Mouse (Mus musculus): ENCODE data around the gene Slc25a44. TPM values are rescaled to one million over a fixed set of nuclear protein-coding genes. Genes with fewer than 3 reads are reported as not detected.

Slc25a44 gene
- polyA plus RNA-seq, 1 experiment from 2014 or later: 18.3 TPM

GRCm38 (mm10) chr3:88449395-88450023 is 24.6 kb upstream of the Slc25a44 start:
- Histone ChIP-seq H3K36me3 (no peaks in the 10 kb centered on the region), H3K27ac (peak overlapping the region; percentile 63; the same call in 1 of the 2 replicates), H3K9ac (peak overlapping the region; percentile 46), H3K9me3 (no peaks in the 10 kb centered on the region), H3K4me2 (replicated peaks) (peak overlapping the region; percentile 59), H3K27me3 (0 out of 2 replicates have a peak, but pooled peaks cover 4% of the 10 kb centered on the region), H3K4me1 (peaks cover 10% of the 10 kb centered on the region), H3K4me3 (peak overlapping the region; percentile 37)
- ATAC-seq (ENCODE audit: low FRiP score, low read depth): peak; percentile 88
- 5% methylated on average over 21 of the region's 21 CpGs for WGBS

GRCm38 (mm10) chr3:88448443-88448842 is 23.5 kb upstream of the Slc25a44 start:
- Histone ChIP-seq H3K27me3 (0 out of 2 replicates have a peak, but pooled peaks cover 1% of the 10 kb centered on the region), H3K4me3 (no peak overlapping the region), H3K9ac (no peak overlapping the region), H3K4me1 (peaks cover 10% of the 10 kb centered on the region), H3K36me3 (no peaks in the 10 kb centered on the region), H3K4me2 (replicated peaks) (no peak overlapping the region), H3K27ac (no peak overlapping the region), H3K9me3 (no peaks in the 10 kb centered on the region)
- 87% methylated on average over 8 of the region's 8 CpGs for WGBS
- ATAC-seq (ENCODE audit: low FRiP score, low read depth): no peak

DNA sequence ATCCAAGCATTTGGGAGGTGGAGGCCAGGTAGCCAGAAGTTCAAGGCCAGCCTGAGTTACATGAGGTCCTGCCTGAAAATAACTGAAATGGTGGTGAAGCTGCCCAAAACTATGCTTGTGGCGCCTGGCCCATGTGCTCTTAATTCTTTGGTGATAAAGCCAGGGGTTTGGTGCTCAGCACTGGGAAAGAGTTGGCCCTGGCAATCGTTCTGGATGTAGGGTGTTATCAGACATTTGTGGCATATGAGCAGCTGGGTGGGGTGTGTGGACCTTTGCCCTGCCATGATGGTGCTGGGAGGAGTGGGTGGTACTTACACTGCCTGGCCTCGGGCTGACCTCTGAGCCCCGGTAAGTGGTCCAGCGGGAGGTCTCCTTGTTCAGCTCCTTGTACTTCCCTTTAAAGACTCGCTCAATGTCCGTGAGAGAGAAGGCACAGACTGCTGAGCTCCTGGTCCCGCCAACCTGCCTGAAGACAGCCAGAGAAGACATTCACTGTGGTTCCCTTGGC is 22.8 kb upstream of the Slc25a44 start:
- no peaks in the 10 kb centered on the region for H3K9me3 ChIP-seq
- H3K9ac ChIP-seq: no peak overlapping the region
- H3K27ac ChIP-seq: no peak overlapping the region; the same call in 1 of the 2 replicates
- peaks cover 10% of the 10 kb centered on the region for H3K4me1 ChIP-seq
- 66% methylated on average over 8 of the region's 8 CpGs for WGBS
- ATAC-seq (ENCODE audit: low FRiP score, low read depth): no peak
- H3K4me3 ChIP-seq: no peak overlapping the region
- H3K27me3 ChIP-seq: no peaks in the 10 kb centered on the region
- H3K36me3 ChIP-seq: no peaks in the 10 kb centered on the region
- no peak overlapping the region for H3K4me2 ChIP-seq (replicated peaks)

- ATAC-seq (ENCODE audit: low FRiP score, low read depth): no peak
These were observed 21.7 kb upstream of the Slc25a44 start for GRCm38 (mm10) chr3:88446471-88447123.

DNA sequence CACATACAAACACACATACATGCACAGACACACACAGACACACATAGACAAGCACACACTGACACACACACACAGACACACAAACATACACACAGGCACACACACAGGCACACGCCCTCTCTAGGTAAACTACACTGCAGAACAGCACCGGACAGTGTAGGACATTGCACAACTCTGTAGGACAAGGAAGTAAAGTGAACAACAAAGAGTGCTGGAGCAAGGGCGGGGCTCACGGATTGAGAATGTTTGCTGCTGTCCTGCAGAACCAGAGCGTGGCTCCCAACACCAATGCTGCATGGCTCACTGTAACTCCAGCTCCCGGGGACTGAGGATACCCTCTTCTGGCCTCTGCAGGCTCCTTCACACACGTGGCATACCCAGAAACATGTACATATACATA is 17.9 kb upstream of the Slc25a44 start:
- H3K27me3 ChIP-seq: no peaks in the 10 kb centered on the region
- no peak overlapping the region for H3K9ac ChIP-seq
- 71% methylated on average over 7 of the region's 7 CpGs for WGBS
- H3K27ac ChIP-seq: no peak overlapping the region
- no peak for ATAC-seq (ENCODE audit: low FRiP score, low read depth)
- 0 out of 2 replicates have a peak, but pooled peaks cover 3% of the 10 kb centered on the region for H3K36me3 ChIP-seq
- no peaks in the 10 kb centered on the region for H3K9me3 ChIP-seq
- H3K4me3 ChIP-seq: no peak overlapping the region
- peaks cover 20% of the 10 kb centered on the region for H3K4me1 ChIP-seq
- H3K4me2 ChIP-seq (replicated peaks): no peak overlapping the region

More at GRCm38 (mm10) chr3:88446471-88447123, 21.7 kb upstream of the Slc25a44 start:
- Histone ChIP-seq H3K27me3 (no peaks in the 10 kb centered on the region), H3K27ac (no peak overlapping the region), H3K4me2 (replicated peaks) (no peak overlapping the region), H3K9me3 (no peaks in the 10 kb centered on the region), H3K36me3 (no peaks in the 10 kb centered on the region), H3K4me3 (no peak overlapping the region), H3K4me1 (peaks cover 10% of the 10 kb centered on the region), H3K9ac (no peak overlapping the region)
- 74% methylated on average over 8 of the region's 8 CpGs for WGBS

GRCm38 (mm10) chr3:88442488-88442887 is 17.5 kb upstream of the Slc25a44 start:
- ATAC-seq (ENCODE audit: low FRiP score, low read depth): no peak
- H3K4me3 ChIP-seq: no peak overlapping the region
- no peaks in the 10 kb centered on the region for H3K27me3 ChIP-seq
- peaks cover 23% of the 10 kb centered on the region for H3K4me1 ChIP-seq
- H3K36me3 ChIP-seq: 0 out of 2 replicates have a peak, but pooled peaks cover 3% of the 10 kb centered on the region
- no peak overlapping the region for H3K27ac ChIP-seq
- H3K9me3 ChIP-seq: no peaks in the 10 kb centered on the region
- H3K9ac ChIP-seq: no peak overlapping the region
- no peak overlapping the region for H3K4me2 ChIP-seq (replicated peaks)
- WGBS: 80% methylated on average over 12 of the region's 12 CpGs

- ATAC-seq (ENCODE audit: low FRiP score, low read depth): 0 out of 2 replicates have a peak, but pooled peaks have one; percentile 10
- Histone ChIP-seq H3K27ac (no peak overlapping the region), H3K9ac (no peak overlapping the region), H3K27me3 (no peaks in the 10 kb centered on the region), H3K9me3 (no peaks in the 10 kb centered on the region), H3K4me3 (peak overlapping the region; percentile 7; the same call in 1 of the 2 replicates), H3K36me3 (0 out of 2 replicates have a peak, but pooled peaks cover 3% of the 10 kb centered on the region), H3K4me2 (replicated peaks) (peak overlapping the region; percentile 47), H3K4me1 (peaks cover 34% of the 10 kb centered on the region)
- 20% methylated on average over 27 of the region's 27 CpGs for WGBS
These were observed 15.8 kb upstream of the Slc25a44 start for GRCm38 (mm10) chr3:88440500-88441381.

DNA sequence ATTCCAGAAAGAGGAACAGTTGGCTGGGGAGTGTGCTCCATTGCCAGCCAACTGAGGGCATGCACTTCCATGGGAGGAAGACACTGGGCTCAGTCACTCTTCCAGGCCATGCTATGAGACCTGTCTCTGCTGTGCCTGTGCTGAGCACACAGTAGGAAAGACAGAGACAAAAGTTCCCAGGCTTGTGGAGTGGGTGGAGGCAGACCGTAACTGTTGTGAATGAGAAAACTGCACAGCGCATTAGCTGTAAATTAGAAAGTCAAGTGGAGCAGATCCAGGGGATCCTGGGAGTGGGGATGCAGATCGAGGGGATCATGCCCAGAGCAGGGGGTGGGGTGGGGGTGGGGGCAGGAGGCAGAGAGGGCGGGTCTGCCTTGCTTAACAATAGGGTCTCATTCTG is 14.6 kb upstream of the Slc25a44 start:
- ATAC-seq (ENCODE audit: low FRiP score, low read depth): no peak
- H3K9me3 ChIP-seq: no peaks in the 10 kb centered on the region
- no peak overlapping the region for H3K27ac ChIP-seq
- peaks cover 34% of the 10 kb centered on the region for H3K4me1 ChIP-seq
- H3K4me2 ChIP-seq (replicated peaks): no peak overlapping the region
- 0 out of 2 replicates have a peak, but pooled peaks cover 3% of the 10 kb centered on the region for H3K36me3 ChIP-seq
- WGBS: 61% methylated on average over 4 of the region's 4 CpGs
- no peak overlapping the region for H3K4me3 ChIP-seq
- no peak overlapping the region for H3K9ac ChIP-seq
- no peaks in the 10 kb centered on the region for H3K27me3 ChIP-seq

- peak overlapping the region; percentile 64 for H3K4me2 ChIP-seq (replicated peaks)
- H3K4me3 ChIP-seq: peak overlapping the region; percentile 35
- 0 out of 2 replicates have a peak overlapping the region, but pooled peaks have one; percentile 19 for H3K9ac ChIP-seq
- no peak overlapping the region for H3K27ac ChIP-seq
- 75% methylated on average over 10 of the region's 10 CpGs for WGBS
- 0 out of 2 replicates have a peak, but pooled peaks cover 3% of the 10 kb centered on the region for H3K36me3 ChIP-seq
- peaks cover 34% of the 10 kb centered on the region for H3K4me1 ChIP-seq
- no peak for ATAC-seq (ENCODE audit: low FRiP score, low read depth)
- H3K9me3 ChIP-seq: no peaks in the 10 kb centered on the region
- no peaks in the 10 kb centered on the region for H3K27me3 ChIP-seq
These were observed 12.5 kb upstream of the Slc25a44 start for GRCm38 (mm10) chr3:88437454-88437853.

GRCm38 (mm10) chr3:88436395-88437201 is 11.7 kb upstream of the Slc25a44 start:
- Histone ChIP-seq H3K4me1 (peaks cover 34% of the 10 kb centered on the region), H3K9ac (peak overlapping the region; percentile 54), H3K4me3 (peak overlapping the region; percentile 35), H3K36me3 (0 out of 2 replicates have a peak, but pooled peaks cover 3% of the 10 kb centered on the region), H3K27ac (peak overlapping the region; percentile 22; the same call in 1 of the 2 replicates), H3K4me2 (replicated peaks) (peak overlapping the region; percentile 64), H3K27me3 (no peaks in the 10 kb centered on the region), H3K9me3 (no peaks in the 10 kb centered on the region)
- ATAC-seq (ENCODE audit: low FRiP score, low read depth): peak; percentile 84
- 9% methylated on average over 29 of the region's 29 CpGs for WGBS

- Histone ChIP-seq H3K4me1 (peaks cover 28% of the 10 kb centered on the region), H3K36me3 (0 out of 2 replicates have a peak, but pooled peaks cover 3% of the 10 kb centered on the region), H3K9me3 (no peaks in the 10 kb centered on the region), H3K9ac (no peak overlapping the region), H3K27me3 (no peaks in the 10 kb centered on the region), H3K4me3 (no peak overlapping the region), H3K27ac (no peak overlapping the region), H3K4me2 (replicated peaks) (no peak overlapping the region)
- no peak for ATAC-seq (ENCODE audit: low FRiP score, low read depth)
- WGBS: 60% methylated on average over 10 of the region's 10 CpGs
These were observed 10.6 kb upstream of the Slc25a44 start for GRCm38 (mm10) chr3:88435515-88435914.
